Mouse (Mus musculus): Measurements from ENCODE around the gene Rbks.
A peak's percentile ranks its signal among the peaks of the same experiment; 100 is the strongest.

Rbks gene

DNA sequence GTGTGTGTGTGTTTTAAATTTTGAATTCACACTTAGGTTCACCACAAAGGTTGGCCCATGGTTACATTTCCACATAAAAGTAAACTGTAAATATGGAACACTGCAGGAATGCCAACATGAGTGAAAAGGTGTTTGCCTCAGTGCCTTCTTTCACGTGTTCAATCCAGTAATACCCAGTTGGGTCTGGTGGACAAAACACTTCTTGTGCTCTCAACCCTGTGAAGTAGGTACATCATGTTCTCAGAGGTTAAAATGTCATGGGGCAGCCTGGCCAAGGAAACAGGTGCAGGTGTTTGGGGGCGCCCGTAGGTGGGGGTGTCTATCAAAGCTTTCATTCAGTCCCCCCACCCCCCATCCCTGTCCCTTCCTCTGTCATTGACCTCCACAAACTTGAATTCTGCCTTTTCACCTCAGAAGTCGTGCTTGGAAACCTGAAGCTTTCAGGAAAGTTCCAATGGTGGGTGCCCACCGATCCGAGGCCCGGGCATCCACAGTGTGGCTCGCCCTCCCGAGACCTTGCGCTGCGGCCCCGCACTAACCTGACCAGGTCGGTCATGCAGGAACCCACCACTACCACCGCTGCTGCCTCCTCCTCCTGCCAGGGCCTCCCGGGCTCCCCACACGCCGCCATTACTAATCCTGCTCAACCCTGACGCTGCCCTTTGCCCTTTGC is at the start of gene Rbks:
Gene Rbks (minus strand): TSS at position 657 of the 673 bp plus-strand sequence.
- no peak for DNase-seq (ENCODE audit: low spot score in 2 of 2)

DNA sequence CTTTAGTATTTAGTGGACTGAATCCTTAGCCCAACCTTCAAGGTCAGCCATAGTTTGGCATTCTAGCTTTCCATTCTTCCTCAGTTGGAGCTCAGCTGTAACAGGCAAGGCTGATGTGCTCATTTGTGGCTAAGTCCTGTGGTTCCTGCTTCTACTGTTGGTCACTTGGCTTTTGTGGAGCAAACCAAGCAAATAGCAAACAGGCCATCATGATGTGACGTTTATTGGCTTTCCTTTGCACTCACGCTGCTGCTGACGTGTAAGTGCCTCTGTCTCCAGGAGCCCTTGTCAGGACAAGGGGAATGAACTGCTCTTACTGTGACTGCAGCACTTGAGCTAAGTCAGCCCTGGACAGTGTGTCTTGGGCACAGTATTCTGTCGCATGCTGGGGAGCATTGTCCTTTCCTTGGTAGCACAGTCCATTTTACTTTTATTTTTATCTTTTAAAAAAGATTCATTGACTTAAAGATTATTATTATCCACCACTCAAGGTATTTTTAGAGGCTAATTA is 45.1 kb upstream of the Rbks start:
- DNase-seq (ENCODE audit: low spot score in 2 of 2), result no peak

DNA sequence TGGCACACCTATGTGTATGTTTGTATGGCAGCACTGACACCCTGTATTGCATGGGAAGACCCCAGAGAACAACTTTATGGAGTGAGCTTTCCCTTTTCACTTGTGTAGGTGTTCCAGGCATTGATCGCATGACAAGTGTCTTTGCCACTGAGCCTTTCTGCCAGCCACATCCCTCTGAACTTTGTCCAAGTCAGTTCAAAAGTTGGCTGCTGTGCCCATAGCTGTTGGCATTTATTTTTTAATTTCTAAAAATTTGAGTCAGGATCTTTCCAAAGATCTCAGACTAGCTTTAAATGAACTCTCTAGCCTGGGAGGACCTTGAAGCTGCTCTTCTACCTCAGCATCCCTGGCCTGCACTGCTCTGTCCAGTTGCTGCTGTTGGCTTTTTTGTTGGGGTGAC is 44.5 kb upstream of the Rbks start:
- no peak for DNase-seq (ENCODE audit: low spot score in 2 of 2)

DNA sequence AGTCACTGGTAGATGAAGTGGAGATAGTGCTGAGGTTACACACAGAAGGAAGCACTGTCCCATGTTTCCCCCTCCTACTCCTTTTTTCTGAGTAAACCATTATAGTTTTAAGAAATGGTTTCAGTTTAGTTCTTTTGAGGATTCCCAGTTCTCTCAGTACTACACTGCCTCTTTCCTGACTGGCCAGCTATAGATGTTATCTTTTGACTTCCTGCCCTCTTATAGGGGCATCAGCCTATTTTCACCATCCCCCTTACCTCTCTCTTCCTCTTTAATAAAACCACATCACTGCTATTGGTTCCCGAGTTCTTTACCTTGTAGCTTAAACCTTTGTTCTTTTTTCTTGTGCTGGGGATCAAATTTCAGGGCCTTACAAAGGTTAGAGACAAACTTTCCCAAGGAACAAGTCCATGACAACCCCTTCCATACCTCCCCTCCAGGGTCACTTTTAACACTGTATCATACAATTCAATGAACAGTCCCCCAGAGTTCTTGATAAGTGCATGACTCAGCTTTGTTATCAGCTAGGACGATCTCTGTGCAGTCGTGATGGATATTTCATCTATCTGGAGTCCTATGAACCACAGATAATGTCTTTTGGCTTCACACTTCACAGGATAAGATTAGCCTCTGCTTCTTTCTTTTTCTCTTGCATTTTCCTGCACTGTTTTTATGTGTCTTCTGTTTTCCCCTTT is 35.4 kb upstream of the Rbks start:
- DNase-seq (ENCODE audit: low spot score in 2 of 2), result no peak

DNA sequence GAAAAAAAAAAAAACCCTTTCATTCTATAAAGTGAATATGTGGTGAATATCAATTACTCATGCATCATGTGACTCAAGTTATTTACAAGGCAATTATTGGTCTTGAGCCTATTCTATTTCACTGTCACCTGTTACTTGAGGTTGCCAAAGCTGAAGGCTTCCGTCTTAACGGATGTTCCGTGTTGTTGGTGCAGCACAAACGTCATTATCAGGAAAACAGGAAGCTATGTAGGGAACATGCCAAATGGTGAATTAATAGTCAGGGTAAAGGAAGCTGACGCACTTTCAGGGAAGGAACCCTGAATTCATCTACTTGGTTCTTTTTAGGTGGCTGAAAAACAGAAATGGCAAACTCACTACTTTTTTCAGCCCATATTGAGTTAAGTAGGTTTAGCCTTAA is 30.0 kb upstream of the Rbks start:
- DNase-seq (ENCODE audit: low spot score in 2 of 2), result no peak

DNA sequence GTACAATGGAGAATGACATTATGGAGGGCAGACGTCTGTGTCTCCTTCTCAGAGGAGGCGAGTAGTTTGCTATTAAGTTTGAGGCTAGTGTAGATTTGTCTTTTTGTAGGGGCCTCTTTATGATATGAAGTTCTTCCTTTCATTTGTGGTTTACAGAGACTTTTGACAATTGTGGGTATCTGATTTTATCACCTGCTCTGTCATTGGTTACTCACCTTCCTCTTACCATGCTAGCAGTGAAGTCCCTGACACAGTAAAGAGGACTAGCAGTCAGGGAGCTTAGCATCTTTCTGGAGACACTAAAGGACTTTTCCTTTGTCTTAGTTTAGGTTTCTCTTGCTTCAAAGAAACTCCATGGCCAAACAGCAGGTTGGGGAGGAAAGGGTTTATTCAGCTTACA is 28.5 kb upstream of the Rbks start:
- no peak for DNase-seq (ENCODE audit: low spot score in 2 of 2)

DNA sequence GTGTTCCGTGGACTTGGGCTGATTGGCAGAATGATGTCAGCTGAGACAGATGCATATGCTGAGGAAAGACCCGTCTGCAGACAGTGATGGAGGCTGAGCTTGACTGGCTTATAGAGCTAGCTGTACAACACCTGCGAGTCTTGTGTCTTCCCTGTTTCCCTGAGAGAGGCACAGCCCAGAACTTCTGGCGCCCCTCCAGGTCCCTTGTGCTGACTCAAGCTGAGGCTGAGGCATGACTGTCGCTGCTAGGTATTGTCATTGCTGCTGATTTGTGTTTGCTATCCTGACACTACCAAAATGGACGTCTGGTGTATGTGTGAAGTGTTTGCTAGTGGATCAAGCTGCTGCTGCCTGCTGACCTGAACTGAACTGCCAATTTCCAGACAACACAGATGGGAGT is 27.1 kb upstream of the Rbks start:
- DNase-seq (ENCODE audit: low spot score in 2 of 2), result no peak

DNA sequence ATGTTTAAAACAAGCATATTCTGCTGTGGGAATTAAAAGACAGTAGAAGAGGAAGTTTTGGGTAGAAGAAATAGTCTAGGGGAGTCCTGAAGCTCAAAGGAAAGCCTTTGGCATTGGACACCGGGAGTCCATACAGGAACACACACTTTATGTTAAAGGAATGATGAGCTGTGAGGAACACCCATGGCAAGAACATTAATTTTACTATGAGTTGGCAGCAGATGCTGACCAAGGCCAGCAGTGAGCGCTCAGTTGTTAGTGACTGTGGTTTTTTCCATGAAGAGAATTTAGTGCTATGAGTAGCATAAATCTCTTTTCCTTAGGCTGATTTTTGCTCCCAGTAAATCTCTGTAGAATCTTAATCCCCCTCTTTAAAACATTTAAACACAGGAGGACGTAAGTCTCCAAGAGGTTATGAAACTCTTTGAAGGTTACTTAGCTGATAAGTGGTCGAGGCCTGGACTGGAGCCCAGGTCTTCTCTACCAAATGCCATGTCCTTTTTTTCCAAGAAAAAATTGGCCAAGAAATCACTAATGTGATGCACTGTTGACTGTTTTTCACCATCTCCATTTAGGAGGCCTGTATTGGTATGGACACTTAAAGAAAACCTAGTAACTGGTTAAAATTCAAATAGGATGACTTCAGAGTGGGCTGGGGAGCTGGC is 18.2 kb upstream of the Rbks start:
- no peak for DNase-seq (ENCODE audit: low spot score in 2 of 2)

DNA sequence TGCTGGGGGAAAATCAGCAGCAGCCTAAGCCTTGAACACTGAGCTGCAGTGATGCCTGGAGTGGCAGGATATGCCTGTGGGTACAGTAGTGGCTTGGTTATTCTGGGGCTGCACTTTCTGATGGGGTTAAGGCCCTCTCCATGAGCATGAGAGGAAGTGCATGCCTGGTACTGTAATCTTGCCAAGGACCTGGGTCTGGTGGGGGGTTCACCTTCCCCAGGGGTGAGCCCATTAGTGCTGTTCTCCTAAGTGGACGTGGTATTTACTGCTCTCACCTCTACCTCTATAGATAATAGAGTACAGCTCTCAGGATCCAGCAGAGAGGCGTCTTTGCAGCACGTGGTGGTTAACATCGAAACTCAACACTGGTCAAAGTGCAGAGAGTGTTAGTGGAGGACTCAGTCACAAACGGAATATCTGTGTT is 16.4 kb upstream of the Rbks start:
- DNase-seq (ENCODE audit: low spot score in 2 of 2), result no peak

DNA sequence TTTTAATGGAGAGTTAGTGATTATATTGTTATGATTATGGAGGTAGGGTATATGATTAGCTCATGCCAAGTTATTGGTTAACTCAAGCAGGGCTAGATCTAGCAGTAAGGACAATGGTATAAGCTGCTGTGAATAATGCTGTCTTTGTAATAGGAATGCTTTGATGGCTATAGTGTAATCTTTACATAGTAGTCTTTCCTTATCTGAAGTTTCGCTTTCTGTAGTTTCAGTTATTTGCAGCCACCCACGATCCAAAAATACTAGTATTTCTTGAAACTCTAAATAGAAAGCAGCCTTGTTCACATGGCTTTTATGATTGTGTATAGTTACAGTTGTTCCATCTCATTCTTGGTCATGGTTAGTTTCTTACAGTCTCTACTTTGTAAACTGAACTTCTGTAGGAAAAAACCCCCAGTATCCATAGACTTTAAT is 15.9 kb upstream of the Rbks start:
- DNase-seq (ENCODE audit: low spot score in 2 of 2), result no peak

DNA sequence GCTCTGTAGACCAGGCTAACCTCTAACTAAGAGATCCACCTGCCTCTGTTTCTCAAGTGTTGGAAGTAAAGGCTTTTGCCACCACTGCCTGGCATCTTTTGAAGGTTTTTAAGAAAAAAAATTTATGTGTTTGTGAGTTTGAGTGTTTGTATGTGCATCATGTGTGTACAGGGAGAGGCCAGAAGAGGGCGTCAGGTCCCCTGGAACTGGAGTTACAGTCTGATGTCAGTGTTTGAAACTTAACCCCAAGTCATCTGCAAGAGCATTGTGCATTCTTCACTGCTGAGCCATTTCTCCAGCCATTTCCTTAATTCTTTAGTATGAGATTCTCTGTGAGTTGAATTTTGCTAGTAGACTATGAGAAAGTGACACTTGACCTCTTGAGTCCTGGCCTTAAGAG is 12.0 kb upstream of the Rbks start:
- DNase-seq (ENCODE audit: low spot score in 2 of 2), result no peak

DNA sequence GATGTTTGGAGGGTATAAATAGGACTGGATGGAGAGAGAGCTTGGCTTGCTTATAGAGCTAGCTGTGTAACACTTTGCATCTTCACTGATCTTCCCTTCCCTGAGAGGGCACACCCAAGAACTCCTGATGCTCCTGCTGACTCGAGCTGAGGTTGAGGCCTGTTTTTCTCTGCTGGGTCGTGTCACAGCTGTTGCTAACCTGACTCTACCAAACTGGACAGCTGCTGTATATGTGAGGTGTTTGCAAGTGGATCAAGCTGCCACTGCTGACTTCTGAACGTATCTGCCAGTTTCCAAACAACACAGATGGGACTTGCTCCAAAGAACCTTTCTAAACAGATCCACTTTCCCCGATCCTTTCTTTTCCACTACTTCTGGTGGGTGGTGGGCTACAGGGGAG is 9.4 kb upstream of the Rbks start:
- DNase-seq (ENCODE audit: low spot score in 2 of 2), result no peak

DNA sequence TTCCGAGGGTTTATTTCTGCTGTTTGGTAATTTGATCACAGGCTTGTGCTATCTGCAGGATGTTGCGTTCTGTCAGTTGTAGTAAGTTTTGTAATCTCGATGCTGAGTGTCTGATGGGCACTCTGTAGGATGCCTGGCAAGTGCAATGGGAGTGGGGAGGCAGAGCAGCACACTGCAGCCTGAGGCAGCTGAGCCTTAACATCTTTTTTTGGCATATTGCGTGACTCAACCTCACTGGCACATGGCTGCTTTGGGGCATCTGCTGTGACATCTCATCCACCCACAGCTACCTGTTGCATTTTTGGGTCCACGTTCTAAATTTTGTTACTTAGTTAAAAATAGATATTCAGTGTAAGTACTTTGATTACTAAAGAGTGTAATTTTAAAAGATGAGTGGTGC is 7.5 kb upstream of the Rbks start:
- DNase-seq (ENCODE audit: low spot score in 2 of 2), result peak; percentile 70 to 82

DNA sequence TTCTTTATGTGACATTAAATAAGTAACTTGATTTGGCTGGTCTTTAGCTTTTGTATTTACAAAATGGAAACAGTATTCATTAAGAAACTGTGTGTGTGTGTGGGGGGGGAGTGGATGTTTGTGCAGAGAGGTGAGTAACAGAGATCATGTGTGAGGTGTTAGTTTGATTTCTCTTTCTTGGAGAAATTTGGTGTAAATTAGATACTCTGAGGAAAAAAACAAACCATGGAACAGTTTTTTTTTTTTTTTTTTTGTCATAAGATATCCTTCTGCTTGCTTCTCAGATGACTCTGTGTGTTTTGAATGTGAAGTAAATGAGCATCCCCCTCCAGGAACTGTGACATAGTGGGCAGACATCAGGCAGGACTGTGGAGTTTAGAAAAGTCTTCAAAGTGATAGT is 2.0 kb upstream of the Rbks start:
- DNase-seq (ENCODE audit: low spot score in 2 of 2), result no peak

DNA sequence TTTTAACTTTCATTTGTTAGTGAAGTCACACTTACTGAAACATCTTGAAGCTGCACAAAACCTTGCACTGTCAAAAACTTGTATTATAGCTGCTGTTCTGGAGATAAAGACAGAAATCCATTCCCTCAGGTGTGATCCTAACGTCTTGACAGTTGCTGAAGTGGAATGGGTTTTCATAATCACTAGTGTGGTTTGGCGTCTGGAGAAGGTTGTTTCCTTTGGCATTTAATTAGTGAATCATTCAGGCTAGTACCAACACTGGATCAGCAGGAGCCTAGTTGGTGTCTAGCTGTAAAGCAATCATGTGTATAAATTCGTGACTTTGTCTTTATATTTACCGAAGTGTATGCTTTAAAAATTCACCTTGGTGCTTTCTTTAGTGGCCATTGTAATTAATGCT is 1.5 kb upstream of the Rbks start:
- DNase-seq (ENCODE audit: low spot score in 2 of 2), result no peak

DNA sequence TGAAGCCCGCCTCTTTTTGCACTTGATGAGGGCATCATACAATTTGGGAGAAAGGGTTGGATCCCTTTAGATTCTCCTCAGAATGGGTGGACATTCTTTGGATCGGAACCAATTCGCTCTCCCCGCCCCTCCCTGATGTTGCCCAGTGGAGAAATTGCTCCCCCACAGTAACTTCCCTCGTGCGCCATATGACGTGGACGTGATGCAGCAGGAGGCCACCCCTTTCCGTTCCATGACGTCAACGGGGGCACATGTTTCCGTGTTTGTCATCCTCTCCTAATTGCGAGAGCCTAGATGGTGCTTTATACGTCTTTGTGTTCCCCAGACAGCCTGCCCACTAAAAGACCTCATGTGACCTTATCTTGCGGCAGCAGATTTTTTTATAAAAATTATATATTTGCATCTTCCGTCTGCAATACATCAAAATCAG is 885 bp upstream of the Rbks start:
- DNase-seq (ENCODE audit: low spot score in 2 of 2), result peak; percentile 86 to 89

DNA sequence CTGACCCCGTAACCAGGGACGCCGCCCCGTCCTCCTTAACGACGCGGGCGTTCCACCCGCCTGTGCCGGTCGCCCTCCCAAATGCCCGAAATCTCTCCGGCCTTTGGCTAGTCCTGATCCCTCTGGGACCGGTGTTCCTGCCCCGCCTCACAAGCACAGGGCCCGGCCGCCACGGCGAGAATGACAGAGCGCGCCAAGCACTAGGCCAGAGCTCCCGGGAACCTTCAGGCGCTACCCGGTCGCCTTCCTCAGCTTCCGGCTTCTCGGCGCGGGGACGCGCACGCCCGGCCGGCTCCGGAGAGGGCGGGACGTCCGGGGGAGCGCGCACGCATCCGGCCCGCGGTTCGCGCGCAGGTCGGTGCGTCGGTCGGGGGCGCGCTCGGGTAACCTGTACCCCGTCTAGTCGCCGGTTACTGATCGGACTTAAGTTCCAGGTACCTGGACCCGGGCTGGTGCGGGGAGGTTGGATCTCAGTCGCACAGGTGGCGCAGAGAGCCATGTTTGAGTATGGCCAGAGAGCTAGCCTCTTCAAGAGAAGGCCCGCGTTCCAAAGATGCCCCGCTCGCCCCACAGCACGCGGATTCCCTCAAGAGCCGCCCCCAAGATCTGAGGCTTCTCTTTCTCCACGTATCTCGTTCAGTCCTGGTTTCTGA is 343 bp upstream of the Rbks start, which contains the start of gene Babam2:
Gene Babam2 (plus strand): TSS at position 41 of the 653 bp plus-strand sequence.
- DNase-seq (ENCODE audit: low spot score in 2 of 2), result peak; percentile 84 to 90

DNA sequence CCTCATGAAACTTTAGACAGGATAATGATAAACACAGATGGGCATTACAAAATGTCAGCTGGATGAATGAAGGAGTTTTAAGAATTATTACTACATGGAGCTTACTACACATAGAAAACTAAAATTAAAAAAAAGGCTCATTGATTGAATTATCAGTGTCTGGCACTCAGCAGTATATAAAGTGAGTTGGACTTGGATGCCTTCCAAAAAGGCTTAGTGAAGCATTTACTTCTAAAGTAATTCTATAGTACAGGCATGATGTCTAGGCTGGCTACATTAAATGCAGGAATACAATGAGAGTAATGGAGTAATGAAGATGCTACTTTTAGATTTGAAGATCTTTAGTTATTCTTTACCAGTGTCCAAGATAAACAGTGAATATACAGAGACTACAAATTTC is 4.2 kb downstream of the Rbks start:
- no peak for DNase-seq (ENCODE audit: low spot score in 2 of 2)

DNA sequence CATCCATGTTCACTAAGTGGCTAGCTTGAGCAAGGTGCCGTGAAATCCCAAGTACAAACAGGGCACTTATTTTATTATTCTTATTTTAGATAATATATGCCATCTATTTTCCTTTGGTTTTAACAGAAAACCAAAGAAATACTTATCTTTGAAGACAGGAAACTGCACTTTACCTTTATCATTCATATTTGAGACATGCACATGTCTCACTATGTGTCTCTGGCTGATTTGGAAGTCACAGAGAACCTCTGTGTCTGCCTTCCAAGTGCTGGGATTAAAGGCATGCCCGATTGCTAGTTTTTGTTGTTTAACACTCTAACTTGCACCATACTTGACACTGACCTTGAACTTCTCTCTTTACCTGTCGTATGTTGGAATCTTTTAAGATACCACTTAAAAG is 9.5 kb downstream of the Rbks start:
- DNase-seq (ENCODE audit: low spot score in 2 of 2), result no peak

DNA sequence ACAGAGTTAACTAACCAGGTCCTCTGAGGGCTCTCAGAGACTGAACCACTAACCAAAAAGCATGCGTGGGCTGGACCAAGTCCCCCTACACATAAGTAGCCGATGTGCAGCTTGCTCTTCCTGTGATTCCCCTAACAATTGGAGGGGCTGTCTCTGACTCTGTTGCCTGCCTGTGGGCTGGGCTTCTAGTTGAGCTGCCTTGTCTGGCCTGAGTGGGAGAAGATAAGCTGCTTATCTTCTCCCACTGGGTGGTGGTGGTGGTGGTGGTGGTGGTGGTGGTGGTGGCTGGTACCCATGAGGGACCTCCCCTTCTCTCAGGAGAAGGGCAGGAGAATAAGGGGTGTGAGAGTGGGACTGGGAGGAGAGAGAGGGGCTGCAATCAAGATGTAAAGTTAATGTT is 11.4 kb downstream of the Rbks start:
- DNase-seq (ENCODE audit: low spot score in 2 of 2), result no peak

DNA sequence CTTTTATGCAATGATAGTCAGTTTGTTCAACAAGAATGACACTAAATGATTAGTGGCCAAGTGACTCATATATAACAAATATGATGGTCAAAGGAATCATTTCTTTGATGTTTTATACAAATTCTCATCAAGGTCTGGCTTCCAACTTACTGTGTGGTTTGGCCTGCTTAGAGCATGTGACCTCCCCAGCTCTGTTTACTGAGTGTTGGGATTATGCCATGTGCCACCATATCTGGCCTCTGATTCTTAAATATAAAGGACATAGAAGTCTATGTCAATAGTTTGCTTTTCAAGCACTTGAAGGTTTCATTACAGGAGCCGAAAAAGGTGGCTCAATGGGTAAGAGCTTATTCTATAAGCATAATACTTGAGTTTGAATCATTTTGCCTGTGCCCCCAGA is 15.1 kb downstream of the Rbks start:
- DNase-seq (ENCODE audit: low spot score in 2 of 2), result no peak

DNA sequence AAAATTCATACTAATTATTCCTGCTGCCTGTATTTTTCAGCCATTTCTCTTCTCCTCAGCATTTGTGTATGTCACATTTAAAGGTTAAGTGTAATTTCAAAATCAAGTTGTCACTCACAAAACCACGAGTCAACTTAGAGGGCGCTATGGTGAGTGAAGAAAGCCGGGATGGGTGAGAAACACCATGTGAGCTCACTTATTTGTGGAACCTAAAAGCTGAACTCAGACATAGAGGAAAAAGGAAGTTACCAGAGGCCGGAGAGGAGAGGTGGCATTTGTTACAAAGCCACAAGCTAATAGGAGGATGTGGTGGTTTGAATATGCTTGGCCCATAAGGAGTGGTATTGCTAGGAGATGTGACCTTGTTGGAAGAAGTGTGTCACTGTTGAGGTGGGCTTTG is 17.2 kb downstream of the Rbks start:
- no peak for DNase-seq (ENCODE audit: low spot score in 2 of 2)

All from right cerebral cortex, adult 2 months (tissue).